In the genomic region with DNA sequence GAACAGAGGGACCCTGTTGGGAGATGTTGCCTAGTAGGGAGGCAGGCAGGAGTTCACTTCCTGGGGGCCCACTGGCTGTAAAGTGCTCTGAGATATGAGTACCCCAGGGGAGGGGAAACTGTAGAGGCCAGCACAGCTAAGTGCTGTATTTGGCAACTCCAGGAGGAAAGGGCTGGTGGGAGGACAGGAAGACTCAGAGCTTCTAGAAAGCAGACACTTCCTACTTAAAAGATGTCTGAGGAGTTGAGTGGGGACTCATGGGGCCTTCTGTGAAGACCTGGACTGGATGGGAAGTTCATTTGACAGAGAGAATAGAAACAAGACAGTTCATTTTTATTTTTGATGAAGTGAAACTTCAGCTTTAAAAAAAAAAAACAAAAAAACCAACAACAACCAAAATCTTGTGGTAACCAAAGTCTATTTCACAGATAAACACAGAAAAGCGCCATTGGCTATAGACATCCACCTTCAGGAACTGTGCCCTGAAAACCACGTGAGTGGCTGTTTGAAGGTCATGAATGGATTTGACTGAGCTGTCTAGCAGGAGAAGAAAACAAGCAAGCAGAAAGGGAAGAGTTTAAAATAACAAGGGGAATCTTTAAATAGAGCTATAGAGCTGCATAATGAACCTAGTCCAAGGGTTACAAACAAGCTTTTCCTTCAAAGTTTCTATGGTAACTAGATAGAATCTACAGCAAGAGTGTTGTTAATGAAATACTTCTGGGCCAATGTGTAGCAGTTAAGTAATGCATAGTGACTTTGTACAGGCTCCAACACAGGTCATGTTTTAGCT, we compare ENCODE assay signal across 13 mouse cellular contexts.
DNase-seq lines count a peak whose midpoint lies in the region; ATAC-seq and TF ChIP-seq lines count a peak whose summit lies in the region.
"Had no signal": no experiment of that assay in that cellular context is flagged by ENCODE, and none has a peak within 500 bp of the region (broad histone marks: within the 10 kb centered on the region; RNA-seq: fewer than 3 reads in every experiment).

No protein-coding gene starts in this region.

- no peak overlapping the region for H3K4me3 ChIP-seq in lung, postnatal 0 days (ENCODE audit: low read depth, low read length)
- H3K4me3 ChIP-seq in lung, adult 2 months (replicated peaks; ENCODE audit: extremely low read depth, low read depth, low read length) = no peak overlapping the region
- H3K4me3 ChIP-seq in intestine, embryonic 15.5 days (replicated peaks) = no peak overlapping the region
- H3K4me3 ChIP-seq: liver, embryonic 15.5 days; midbrain, embryonic 10.5 days; stomach, embryonic 15.5 days had no signal

- no peak overlapping the region for H3K4me2 ChIP-seq in lung, postnatal 0 days (replicated peaks; ENCODE audit: low read depth, low read length)
- H3K4me2 ChIP-seq in intestine, embryonic 15.5 days (replicated peaks) = no peak overlapping the region
- H3K4me2 ChIP-seq: hindbrain, embryonic 14.5 days; liver, embryonic 15.5 days; stomach, embryonic 15.5 days had no signal

- no peaks in the 10 kb centered on the region for H3K36me3 ChIP-seq in lung, postnatal 0 days (ENCODE audit: insufficient read depth, low read length)
- H3K36me3 ChIP-seq in intestine, embryonic 15.5 days = no peaks in the 10 kb centered on the region
- H3K36me3 ChIP-seq: liver, embryonic 15.5 days; midbrain, embryonic 10.5 days; stomach, embryonic 15.5 days had no signal

- TF ChIP-seq POLR2A in lung, adult 2 months (IDR thresholded peaks at IDR 0.05; ENCODE audit: borderline replicate concordance, extremely low read depth, low read depth, low read length) = no peak

- H3K9me3 ChIP-seq in lung, postnatal 0 days (ENCODE audit: low read length) = no peaks in the 10 kb centered on the region
- H3K9me3 ChIP-seq in intestine, embryonic 15.5 days = no peaks in the 10 kb centered on the region
- H3K9me3 ChIP-seq: liver, embryonic 15.5 days; midbrain, embryonic 10.5 days; stomach, embryonic 15.5 days had no signal

- intact Hi-C loops in heart, postnatal 36 days (cut with DNase I) = loop anchor here (10.0 kb wide), 2 partner anchors 437 to 487 kb away; no protein-coding TSS in a partner anchor

- peak; percentile 6; the same call in 1 of the 2 replicates for ATAC-seq in lung, postnatal 0 days
- ATAC-seq in intestine, embryonic 15.5 days = peak; percentile 35; the same call in 1 of the 2 replicates
- 0 out of 2 replicates have a peak, but pooled peaks have one; percentile 27 for ATAC-seq in monocyte, adult 5-6 weeks (replicated peaks; ENCODE audit: insufficient number of reproducible peaks, low FRiP score, low TSS enrichment, poor library complexity, severe bottlenecking)

- 51% methylated on average over 2 of the region's 2 CpGs for WGBS in lung, postnatal 0 days
- WGBS in lung, adult 2 months = 47% methylated on average over 2 of the region's 2 CpGs
- 74% methylated on average over 2 of the region's 2 CpGs for WGBS in intestine, embryonic 15.5 days

- TF ChIP-seq EP300 in lung, postnatal 0 days (IDR thresholded peaks at IDR 0.05) = no peak

- H3K27ac ChIP-seq in lung, postnatal 0 days (ENCODE audit: low read length) = no peak overlapping the region
- no peak overlapping the region for H3K27ac ChIP-seq in intestine, embryonic 15.5 days
- H3K27ac ChIP-seq: hindbrain, embryonic 14.5 days; liver, embryonic 15.5 days; midbrain, embryonic 10.5 days; stomach, embryonic 15.5 days had no signal

- no peak overlapping the region for H3K9ac ChIP-seq in lung, postnatal 0 days (replicated peaks; ENCODE audit: low read depth)
- no peak overlapping the region for H3K9ac ChIP-seq in intestine, embryonic 15.5 days
- H3K9ac ChIP-seq: hindbrain, embryonic 14.5 days; liver, embryonic 15.5 days; stomach, embryonic 15.5 days had no signal

- no peaks in the 10 kb centered on the region for H3K27me3 ChIP-seq in lung, postnatal 0 days (replicated peaks; ENCODE audit: insufficient read depth, low read length)
- no peaks in the 10 kb centered on the region for H3K27me3 ChIP-seq in intestine, embryonic 15.5 days (replicated peaks)
- H3K27me3 ChIP-seq: liver, embryonic 15.5 days; stomach, embryonic 15.5 days had no signal

- H3K4me1 ChIP-seq in lung, postnatal 0 days (ENCODE audit: insufficient read depth, low read depth, low read length) = peaks cover 14% of the 10 kb centered on the region; the same call in 1 of the 2 replicates
- no peaks in the 10 kb centered on the region; the same call in 1 of the 2 replicates for H3K4me1 ChIP-seq in lung, adult 2 months (ENCODE audit: control insufficient read depth, insufficient read depth, low read length)
- H3K4me1 ChIP-seq in intestine, embryonic 15.5 days (replicated peaks) = peaks cover 4% of the 10 kb centered on the region

- DNase-seq in heart, adult 11 months = peak; percentile 89
- no peak for DNase-seq in heart, postnatal 36 days
- peak; percentile 29 for DNase-seq in lung, postnatal 0 days (ENCODE audit: low spot score)
- no peak for DNase-seq in lung, adult 2 months
- DNase-seq in gastrocnemius, postnatal 25 days = no peak
- no peak for DNase-seq in B cell, adult 2 months
- DNase-seq: right cerebral cortex, postnatal 25 days had no signal

- no peak for TF ChIP-seq CTCF in lung, postnatal 0 days (IDR thresholded peaks at IDR 0.05)
- no peak for TF ChIP-seq CTCF in lung, adult 2 months (IDR thresholded peaks at IDR 0.05; ENCODE audit: insufficient read depth, low read length)

Comparison
In these comparisons a context has a peak if more than half of its experiments do, and no peak if none do; other contexts are left out.
1. DNase-seq: peak in heart, adult 11 months (single experiment) and lung, postnatal 0 days (single experiment); none in heart, postnatal 36 days (0 of 2), lung, adult 2 months (single experiment), gastrocnemius, postnatal 25 days (single experiment) and B cell, adult 2 months (0 of 2).
2. Peak in every context shown above with its lines, with median percentiles within 50 percentile points of each other: ATAC-seq.